Comparison of ENCODE assay signal across 9 mouse cellular contexts in genomic region chr4:155234371-155235310, GRCm38 (mm10). TPM values are rescaled to one million over a fixed set of nuclear protein-coding genes. Genes with fewer than 3 reads are reported as not detected.
A peak's percentile ranks its signal among the peaks of the same experiment; 100 is the strongest.
DNase-seq lines count a peak whose midpoint lies in the region; ATAC-seq and TF ChIP-seq lines count a peak whose summit lies in the region.
"Had no signal": no experiment of that assay in that cellular context is flagged by ENCODE, and none has a peak within 500 bp of the region (broad histone marks: within the 10 kb centered on the region; RNA-seq: fewer than 3 reads in every experiment).

No protein-coding gene starts in this region.

- H3K4me1 ChIP-seq in spleen, adult 2 months (ENCODE audit: control insufficient read depth, insufficient read depth, insufficient read length): peaks cover 36% of the 10 kb centered on the region
- H3K4me1 ChIP-seq in limb, embryonic 11.5 days (ENCODE audit: control insufficient read depth, insufficient read depth, low read length): peaks cover 35% of the 10 kb centered on the region
- H3K4me1 ChIP-seq in midbrain, embryonic 11.5 days (ENCODE audit: control insufficient read depth, insufficient read depth, low read length): peaks cover 18% of the 10 kb centered on the region

- DNase-seq in spleen, adult 2 months (ENCODE audit: low read depth in 1 of 2, low spot score in 2 of 2): no peak
- no peak for DNase-seq in spleen, postnatal 14 days (ENCODE audit: low spot score in 2 of 2)
- DNase-seq in limb, embryonic 11.5 days (ENCODE audit: low spot score): no peak
- peak; percentile 91 for DNase-seq in midbrain, embryonic 11.5 days (ENCODE audit: low spot score, missing footprints)
- no peak for DNase-seq in right cerebral cortex, postnatal 25 days
- no peak for DNase-seq in urinary bladder, postnatal 25 days (ENCODE audit: low spot score)

- no peak for TF ChIP-seq CTCF in spleen, adult 2 months (IDR thresholded peaks at IDR 0.05; ENCODE audit: extremely low read depth, insufficient read depth, insufficient read length, insufficient replicate concordance)

- no peaks in the 10 kb centered on the region for H3K27me3 ChIP-seq in spleen, adult 2 months (ENCODE audit: control insufficient read depth, insufficient read depth, low read length)
- no peaks in the 10 kb centered on the region for H3K27me3 ChIP-seq in limb, embryonic 11.5 days (ENCODE audit: control insufficient read depth, insufficient read depth, low read length)
- no peaks in the 10 kb centered on the region for H3K27me3 ChIP-seq in midbrain, embryonic 11.5 days (ENCODE audit: control insufficient read depth, insufficient read depth, low read length)

- peak; percentile 68 for ATAC-seq in common myeloid progenitor, adult 5-6 weeks (replicated peaks; ENCODE audit: low read depth, poor library complexity, severe bottlenecking)
- ATAC-seq in hematopoietic stem cell, adult 5-6 weeks (replicated peaks in 1 of 2; ENCODE audit: insufficient read depth in 1 of 2, low FRiP score in 2 of 2, low TSS enrichment in 1 of 2, low read depth in 1 of 2, poor library complexity in 2 of 2, severe bottlenecking in 2 of 2): peak; percentile 54 to 69
- ATAC-seq in limb, embryonic 11.5 days (ENCODE audit: insufficient number of reproducible peaks, low FRiP score, low TSS enrichment, low read depth): no peak
- peak; percentile 41 for ATAC-seq in midbrain, embryonic 11.5 days (ENCODE audit: low FRiP score)

- H3K9ac ChIP-seq in limb, embryonic 11.5 days (ENCODE audit: low read length): peak overlapping the region; percentile 60
- H3K9ac ChIP-seq in midbrain, embryonic 11.5 days (ENCODE audit: low read length): peak overlapping the region; percentile 66; the same call in 1 of the 2 replicates

- peak overlapping the region; percentile 30 for H3K4me2 ChIP-seq in limb, embryonic 11.5 days (ENCODE audit: low read depth, severe bottlenecking)
- peak overlapping the region; percentile 33; the same call in 1 of the 2 replicates for H3K4me2 ChIP-seq in midbrain, embryonic 11.5 days

- peak overlapping the region; percentile 88 for H3K27ac ChIP-seq in spleen, adult 2 months (ENCODE audit: insufficient read depth, low read length)
- peak overlapping the region; percentile 94 for H3K27ac ChIP-seq in limb, embryonic 11.5 days (replicated peaks; ENCODE audit: low read depth, low read length)
- peak overlapping the region; percentile 70 for H3K27ac ChIP-seq in midbrain, embryonic 11.5 days (ENCODE audit: low read depth, low read length)

- TF ChIP-seq POLR2A in spleen, adult 2 months (IDR thresholded peaks at IDR 0.05; ENCODE audit: low read depth, low read length): no peak

- H3K9me3 ChIP-seq in limb, embryonic 11.5 days (ENCODE audit: control insufficient read depth, low read length): no peaks in the 10 kb centered on the region
- no peaks in the 10 kb centered on the region for H3K9me3 ChIP-seq in midbrain, embryonic 11.5 days (ENCODE audit: control insufficient read depth, low read length)

- H3K36me3 ChIP-seq in spleen, adult 2 months (ENCODE audit: control insufficient read depth, insufficient read depth, low read length): no peaks in the 10 kb centered on the region
- no peaks in the 10 kb centered on the region for H3K36me3 ChIP-seq in limb, embryonic 11.5 days (ENCODE audit: control insufficient read depth, insufficient read depth, low read length)
- H3K36me3 ChIP-seq in midbrain, embryonic 11.5 days (ENCODE audit: control insufficient read depth, insufficient read depth, low read length): no peaks in the 10 kb centered on the region

- no peak overlapping the region for H3K4me3 ChIP-seq in spleen, adult 2 months (ENCODE audit: extremely low read depth, insufficient read depth, insufficient read length)
- H3K4me3 ChIP-seq in limb, embryonic 11.5 days (ENCODE audit: low read depth, low read length): no peak overlapping the region
- no peak overlapping the region for H3K4me3 ChIP-seq in midbrain, embryonic 11.5 days (ENCODE audit: low read depth, low read length)
- H3K4me3 ChIP-seq: erythroblast, embryonic 14.5 days had no signal

- WGBS in spleen, adult 2 months: 22% methylated on average over 8 of the region's 8 CpGs
- 65% methylated on average over 8 of the region's 8 CpGs for WGBS in limb, embryonic 11.5 days
- WGBS in midbrain, embryonic 11.5 days: 76% methylated on average over 8 of the region's 8 CpGs

RNA-seq across cellular contexts. Expression of gene Ski, which starts 12.2 kb away (rescaled TPM):
- polyA plus RNA-seq in spleen, adult 2 months (2012; rRNA removed): 32.2 and 40.6 TPM in 2 replicates
- 8.4 and 9.9 TPM in 2 replicates for total RNA-seq in common myeloid progenitor, adult 5-6 weeks (2017)
- total RNA-seq in hematopoietic stem cell, adult 5-6 weeks (2017): 10.5 and 12.5 TPM in 2 replicates
- polyA plus RNA-seq in limb, embryonic 11.5 days (2014; fragmentation: Nextera tagmentation; extraction: Ambion mirVana): 17.7 and 17.8 TPM in 2 replicates
- 12.7 and 13.6 TPM in 2 replicates for polyA plus RNA-seq in midbrain, embryonic 11.5 days (2014; fragmentation: Nextera tagmentation; extraction: Ambion mirVana)

RNA-seq across cellular contexts. Expression of gene Faap20, which starts 15.0 kb away (rescaled TPM):
- polyA plus RNA-seq in spleen, adult 2 months (2012; rRNA removed): 43.2 and 64.8 TPM in 2 replicates
- total RNA-seq in common myeloid progenitor, adult 5-6 weeks (2017): 25.5 and 25.9 TPM in 2 replicates
- 16.9 and 27.5 TPM in 2 replicates for total RNA-seq in hematopoietic stem cell, adult 5-6 weeks (2017)
- polyA plus RNA-seq in limb, embryonic 11.5 days (2014; fragmentation: Nextera tagmentation; extraction: Ambion mirVana): 103 and 104 TPM in 2 replicates
- polyA plus RNA-seq in midbrain, embryonic 11.5 days (2014; fragmentation: Nextera tagmentation; extraction: Ambion mirVana): 101 and 110 TPM in 2 replicates
